Mouse (Mus musculus): ENCODE measurements at regions not wholly inside any gene's neighbourhood (a gene's known extent, or its start where the extent isn't known, plus 50 kb on each side); places are given as distances from the start of the nearest gene placed in this dataset.

- Histone ChIP-seq H3K4me3 (no peak overlapping the region), H3K4me2 (replicated peaks) (no peak overlapping the region), H3K36me3 (no peaks in the 10 kb centered on the region), H3K9me3 (replicated peaks) (no peaks in the 10 kb centered on the region), H3K27ac (no peak overlapping the region), H3K9ac (no peak overlapping the region), H3K27me3 (no peaks in the 10 kb centered on the region), H3K4me1 (no peaks in the 10 kb centered on the region)
- ATAC-seq (ENCODE audit: low FRiP score), result no peak
- 27% methylated on average over 3 of the region's 3 CpGs for WGBS
Observed at GRCm38 (mm10) chr16:24128566-24128965, 139.9 kb upstream of the Bcl6 start.

- Histone ChIP-seq H3K27ac (no peak overlapping the region), H3K9ac (no peak overlapping the region), H3K36me3 (no peaks in the 10 kb centered on the region), H3K4me2 (replicated peaks) (no peak overlapping the region), H3K9me3 (replicated peaks) (no peaks in the 10 kb centered on the region), H3K4me3 (no peak overlapping the region), H3K27me3 (no peaks in the 10 kb centered on the region), H3K4me1 (no peaks in the 10 kb centered on the region)
- 89% methylated on average over 5 of the region's 5 CpGs for WGBS
- no peak for ATAC-seq (ENCODE audit: low FRiP score)
Observed at GRCm38 (mm10) chr16:24124766-24125165, 136.1 kb upstream of the Bcl6 start.

GRCm38 (mm10) chr16:24124083-24124482, 135.4 kb upstream of the Bcl6 start:
- H3K36me3 ChIP-seq, result no peaks in the 10 kb centered on the region
- WGBS, result 84% methylated on average over 4 of the region's 4 CpGs
- H3K9me3 ChIP-seq (replicated peaks), result no peaks in the 10 kb centered on the region
- H3K27me3 ChIP-seq, result no peaks in the 10 kb centered on the region
- ATAC-seq (ENCODE audit: low FRiP score), result no peak
- H3K4me1 ChIP-seq, result no peaks in the 10 kb centered on the region
- no peak overlapping the region for H3K9ac ChIP-seq
- H3K27ac ChIP-seq, result no peak overlapping the region
- H3K4me2 ChIP-seq (replicated peaks), result no peak overlapping the region
- no peak overlapping the region for H3K4me3 ChIP-seq

GRCm38 (mm10) chr16:24121633-24122032, 133.0 kb upstream of the Bcl6 start:
- ATAC-seq (ENCODE audit: low FRiP score), result no peak
- Histone ChIP-seq H3K4me2 (replicated peaks) (no peak overlapping the region), H3K9me3 (replicated peaks) (no peaks in the 10 kb centered on the region), H3K27ac (no peak overlapping the region), H3K36me3 (no peaks in the 10 kb centered on the region), H3K4me1 (no peaks in the 10 kb centered on the region), H3K4me3 (no peak overlapping the region), H3K9ac (no peak overlapping the region), H3K27me3 (no peaks in the 10 kb centered on the region)
- WGBS, result 92% methylated on average over 6 of the region's 6 CpGs

- WGBS, result 48% methylated on average over 6 of the region's 6 CpGs
- no peak for ATAC-seq (ENCODE audit: low FRiP score)
- no peak overlapping the region for H3K4me2 ChIP-seq (replicated peaks)
Observed at GRCm38 (mm10) chr16:24120836-24121235, 132.2 kb upstream of the Bcl6 start.

GRCm38 (mm10) chr16:24118487-24118886, 129.8 kb upstream of the Bcl6 start:
- Histone ChIP-seq H3K4me2 (replicated peaks) (no peak overlapping the region), H3K9ac (no peak overlapping the region), H3K4me3 (no peak overlapping the region), H3K27ac (no peak overlapping the region), H3K9me3 (replicated peaks) (no peaks in the 10 kb centered on the region), H3K36me3 (no peaks in the 10 kb centered on the region), H3K4me1 (no peaks in the 10 kb centered on the region), H3K27me3 (no peaks in the 10 kb centered on the region)
- ATAC-seq (ENCODE audit: low FRiP score), result no peak
- 87% methylated on average over 2 of the region's 2 CpGs for WGBS

More at GRCm38 (mm10) chr16:24120836-24121235, 132.2 kb upstream of the Bcl6 start:
- H3K27ac ChIP-seq, result no peak overlapping the region
- H3K36me3 ChIP-seq, result no peaks in the 10 kb centered on the region
- no peaks in the 10 kb centered on the region for H3K4me1 ChIP-seq
- no peaks in the 10 kb centered on the region for H3K9me3 ChIP-seq (replicated peaks)
- H3K27me3 ChIP-seq, result no peaks in the 10 kb centered on the region
- no peak overlapping the region for H3K4me3 ChIP-seq
- no peak overlapping the region for H3K9ac ChIP-seq

- no peak overlapping the region for H3K4me3 ChIP-seq
- H3K4me1 ChIP-seq, result 0 out of 2 replicates have a peak, but pooled peaks cover under 1% of the 10 kb centered on the region
- no peaks in the 10 kb centered on the region for H3K36me3 ChIP-seq
- no peak overlapping the region for H3K27ac ChIP-seq
- ATAC-seq (ENCODE audit: low FRiP score), result no peak
- no peak overlapping the region for H3K9ac ChIP-seq
- no peak overlapping the region for H3K4me2 ChIP-seq (replicated peaks)
- no peaks in the 10 kb centered on the region for H3K9me3 ChIP-seq (replicated peaks)
- H3K27me3 ChIP-seq, result no peaks in the 10 kb centered on the region
- 83% methylated on average over 8 of the region's 8 CpGs for WGBS
Observed at GRCm38 (mm10) chr16:24102854-24103690, 114.4 kb upstream of the Bcl6 start.

- 69% methylated on average over 8 of the region's 8 CpGs for WGBS
- Histone ChIP-seq H3K4me3 (no peak overlapping the region), H3K4me2 (replicated peaks) (no peak overlapping the region), H3K36me3 (no peaks in the 10 kb centered on the region), H3K27me3 (no peaks in the 10 kb centered on the region), H3K27ac (no peak overlapping the region), H3K4me1 (no peaks in the 10 kb centered on the region), H3K9ac (no peak overlapping the region), H3K9me3 (replicated peaks) (no peaks in the 10 kb centered on the region)
- ATAC-seq (ENCODE audit: low FRiP score), result no peak
Observed at GRCm38 (mm10) chr16:24097596-24097995, 108.9 kb upstream of the Bcl6 start.

GRCm38 (mm10) chr16:24096076-24096475, 107.4 kb upstream of the Bcl6 start:
- no peak overlapping the region for H3K4me2 ChIP-seq (replicated peaks)
- H3K9ac ChIP-seq, result no peak overlapping the region
- no peak overlapping the region for H3K4me3 ChIP-seq
- H3K27me3 ChIP-seq, result no peaks in the 10 kb centered on the region
- no peaks in the 10 kb centered on the region for H3K4me1 ChIP-seq
- H3K9me3 ChIP-seq (replicated peaks), result no peaks in the 10 kb centered on the region
- no peak for ATAC-seq (ENCODE audit: low FRiP score)
- H3K27ac ChIP-seq, result no peak overlapping the region
- no peaks in the 10 kb centered on the region for H3K36me3 ChIP-seq
- WGBS, result 76% methylated on average over 1 of the region's 1 CpGs

GRCm38 (mm10) chr16:24095630-24096029, 107.0 kb upstream of the Bcl6 start:
- 92% methylated on average over 4 of the region's 4 CpGs for WGBS
- Histone ChIP-seq H3K4me3 (no peak overlapping the region), H3K27me3 (no peaks in the 10 kb centered on the region), H3K27ac (no peak overlapping the region), H3K9me3 (replicated peaks) (no peaks in the 10 kb centered on the region), H3K36me3 (no peaks in the 10 kb centered on the region), H3K4me2 (replicated peaks) (no peak overlapping the region), H3K4me1 (no peaks in the 10 kb centered on the region), H3K9ac (no peak overlapping the region)
- ATAC-seq (ENCODE audit: low FRiP score), result no peak

GRCm38 (mm10) chr16:24094566-24094965, 105.9 kb upstream of the Bcl6 start:
- no peak overlapping the region for H3K9ac ChIP-seq
- no peaks in the 10 kb centered on the region for H3K9me3 ChIP-seq (replicated peaks)
- no peak overlapping the region for H3K27ac ChIP-seq
- no peaks in the 10 kb centered on the region for H3K4me1 ChIP-seq
- no peak overlapping the region for H3K4me3 ChIP-seq
- H3K4me2 ChIP-seq (replicated peaks), result no peak overlapping the region
- no peaks in the 10 kb centered on the region for H3K27me3 ChIP-seq
- H3K36me3 ChIP-seq, result no peaks in the 10 kb centered on the region
- WGBS, result 87% methylated on average over 6 of the region's 6 CpGs
- ATAC-seq (ENCODE audit: low FRiP score), result no peak

- no peak overlapping the region for H3K4me3 ChIP-seq
- no peaks in the 10 kb centered on the region for H3K36me3 ChIP-seq
- no peaks in the 10 kb centered on the region for H3K4me1 ChIP-seq
- H3K27ac ChIP-seq, result no peak overlapping the region
- no peak overlapping the region for H3K9ac ChIP-seq
- no peaks in the 10 kb centered on the region for H3K9me3 ChIP-seq (replicated peaks)
- WGBS, result 95% methylated on average over 8 of the region's 8 CpGs
- H3K4me2 ChIP-seq (replicated peaks), result no peak overlapping the region
- H3K27me3 ChIP-seq, result no peaks in the 10 kb centered on the region
- ATAC-seq (ENCODE audit: low FRiP score), result no peak
Observed at GRCm38 (mm10) chr16:24093624-24094023, 105.0 kb upstream of the Bcl6 start.

All from hindbrain, embryonic 12.5 days (tissue).